Mouse (Mus musculus) right cerebral cortex, adult 2 months (tissue): Measurements from ENCODE around the gene Zfp456.
"Not testable (repeated sequence)": the region's sequence is repeated elsewhere in the genome, so short reads cannot be mapped to it uniquely, and the experiment has no call there.

Experiments used
- DNase-seq, 2 experiments: peaks; one replicate each; pipeline ENCODE4 v3.0.0; 2021 to 2022; ENCODE audit warnings: low spot score in 2 of 2

Zfp456 gene

DNA sequence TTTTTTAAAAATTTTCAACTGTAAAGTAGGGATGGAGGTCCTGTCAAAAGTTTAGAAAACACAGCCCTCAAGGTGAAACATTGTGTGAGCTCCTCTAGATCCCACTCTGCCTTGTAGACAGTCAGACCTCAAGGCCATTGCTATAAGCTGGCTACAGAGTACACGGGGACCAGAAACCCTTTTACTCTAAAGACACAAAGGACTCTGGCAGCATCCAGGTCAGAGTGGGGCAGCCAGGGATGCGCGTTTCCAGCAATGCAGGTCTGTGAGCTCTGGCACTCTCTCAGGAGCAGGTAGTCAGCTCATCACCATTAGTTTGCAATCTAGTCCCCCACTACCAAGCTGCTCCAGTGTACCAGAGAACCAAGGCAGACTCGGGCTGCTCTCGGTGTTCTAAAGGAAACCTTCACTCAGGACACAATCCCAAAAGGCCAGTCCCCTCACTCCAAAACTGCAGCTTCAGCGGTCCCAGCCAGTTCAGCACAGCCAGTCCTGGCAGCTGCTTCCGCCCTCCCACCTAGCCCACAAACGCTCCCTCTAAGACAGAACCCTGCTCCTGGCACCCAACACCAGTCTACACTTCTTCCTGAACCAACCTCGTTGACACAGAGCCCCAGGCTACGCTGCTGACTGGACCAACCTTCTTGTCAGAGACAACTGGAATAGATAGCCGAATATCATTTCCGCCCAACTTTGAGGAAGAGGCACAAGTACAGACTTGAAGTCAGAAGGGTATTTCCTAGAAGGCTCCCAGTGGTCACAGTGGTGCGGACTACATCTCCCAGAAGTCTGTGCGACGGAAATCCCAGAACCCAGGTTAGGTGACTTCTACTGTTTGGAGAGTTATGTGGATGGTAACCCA lies at the start of gene Zfp456, which contains the start of gene Gm28041:
TSS of gene Zfp456 (minus strand) at position 761 of the 862 bp plus-strand sequence.
TSS of gene Gm28041 (minus strand) at position 684 of the 862 bp plus-strand sequence.
- peak; percentile 55 to 59 for DNase-seq

DNA sequence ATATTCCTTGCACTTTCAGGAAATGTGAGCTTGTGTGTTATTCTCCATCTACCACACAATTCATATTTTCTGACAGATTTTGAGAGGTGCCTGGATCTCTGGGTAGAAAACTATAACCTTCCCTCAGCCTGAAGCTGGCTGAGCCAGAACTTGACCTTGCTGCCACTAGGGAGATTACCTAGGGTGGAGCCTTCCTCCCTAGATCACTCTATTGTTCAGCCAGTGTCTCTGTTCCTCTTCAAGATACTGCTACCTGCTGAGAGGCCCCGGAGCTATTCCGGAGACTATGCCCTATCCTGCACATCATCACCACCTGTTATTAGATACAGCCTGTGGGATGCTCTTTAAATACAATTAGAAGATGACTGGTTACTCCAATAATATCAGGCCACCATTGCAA lies 46.9 kb upstream of the Zfp456 start:
- not testable (repeated sequence) for DNase-seq

DNA sequence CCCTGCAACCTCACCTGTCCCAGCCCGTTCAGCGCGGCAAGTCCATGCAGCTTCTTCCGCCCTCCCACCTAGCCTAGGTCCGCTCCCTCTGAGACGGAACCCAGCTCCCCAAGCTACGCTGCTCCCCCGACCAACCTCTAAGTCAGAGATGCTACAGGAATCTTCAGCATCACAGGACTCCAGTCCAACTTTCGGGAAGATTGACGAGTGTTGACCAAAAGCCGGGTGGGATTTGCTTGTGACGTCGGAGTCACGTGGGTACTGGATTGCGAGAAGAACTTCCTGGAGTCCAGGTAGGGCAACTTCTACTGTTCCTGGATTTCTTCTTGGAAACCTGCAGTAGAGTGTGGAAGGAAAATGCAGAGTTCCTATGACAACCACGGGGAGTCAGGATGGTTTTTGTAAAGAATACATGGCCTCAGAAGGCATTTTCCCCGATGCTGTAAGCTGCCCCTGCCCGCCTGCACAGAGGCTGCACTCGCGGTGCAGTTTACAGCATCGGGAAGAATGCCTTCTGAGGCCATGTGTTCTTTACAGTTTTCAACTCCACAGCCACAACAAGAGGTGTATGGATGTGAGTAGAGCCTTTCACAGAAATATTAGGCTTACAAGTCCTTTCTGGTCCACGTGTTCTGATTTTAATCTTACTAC lies 45.7 kb upstream of the Zfp456 start, which contains the start of gene Zfp459:
TSS of gene Zfp459 (minus strand) at position 212 of the 651 bp plus-strand sequence.
- peak; percentile 45 to 63 for DNase-seq

DNA sequence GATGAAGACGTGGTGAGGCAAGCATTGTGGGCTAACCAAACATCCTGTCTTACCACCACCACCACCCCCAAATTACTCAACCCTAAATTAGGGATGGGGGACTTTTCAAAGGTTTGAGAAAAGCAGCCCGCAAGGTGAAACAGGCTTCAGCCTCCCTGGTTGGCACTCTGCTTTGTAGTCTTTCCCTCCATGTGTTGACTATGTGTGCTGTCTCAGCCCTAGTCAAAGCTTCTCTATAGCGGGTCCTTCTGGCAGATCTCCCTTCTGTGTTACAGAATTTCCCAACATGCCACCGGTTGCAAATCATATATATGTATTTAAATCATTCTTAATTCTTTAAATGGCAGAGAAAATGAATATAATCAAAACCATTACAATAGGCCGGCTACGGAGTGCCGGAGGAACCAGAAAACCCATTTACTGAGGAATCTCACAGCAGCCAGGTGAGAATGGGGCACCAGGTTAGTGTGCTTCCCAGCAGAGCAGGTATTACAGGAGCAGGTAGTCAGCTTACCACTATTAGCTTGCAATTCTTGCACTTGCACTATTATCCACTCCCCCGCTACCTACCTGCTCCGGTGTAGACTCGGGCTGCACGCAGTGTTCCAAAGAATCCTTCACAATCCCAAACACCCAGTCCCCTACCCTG lies 45.1 kb upstream of the Zfp456 start:
- no peak for DNase-seq

DNA sequence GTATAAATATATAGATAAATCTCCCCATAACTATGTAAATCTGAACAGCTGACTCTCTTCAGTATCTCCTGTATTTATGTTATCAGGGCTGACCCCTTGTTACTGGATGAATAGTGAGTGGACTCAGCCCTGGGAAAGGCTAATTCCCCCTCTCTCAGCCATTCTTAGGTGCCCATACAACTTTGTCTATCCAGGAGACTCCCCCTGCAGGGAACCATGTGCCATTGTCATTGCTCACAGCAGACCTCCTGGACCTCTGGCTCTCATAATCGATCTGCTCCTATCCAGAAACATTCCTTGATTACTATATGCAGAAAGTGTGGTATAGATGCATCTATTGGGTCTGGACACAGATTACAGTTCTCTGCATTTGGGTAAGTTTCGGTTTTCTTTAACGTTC lies 41.2 kb upstream of the Zfp456 start:
- DNase-seq, result no peak

DNA sequence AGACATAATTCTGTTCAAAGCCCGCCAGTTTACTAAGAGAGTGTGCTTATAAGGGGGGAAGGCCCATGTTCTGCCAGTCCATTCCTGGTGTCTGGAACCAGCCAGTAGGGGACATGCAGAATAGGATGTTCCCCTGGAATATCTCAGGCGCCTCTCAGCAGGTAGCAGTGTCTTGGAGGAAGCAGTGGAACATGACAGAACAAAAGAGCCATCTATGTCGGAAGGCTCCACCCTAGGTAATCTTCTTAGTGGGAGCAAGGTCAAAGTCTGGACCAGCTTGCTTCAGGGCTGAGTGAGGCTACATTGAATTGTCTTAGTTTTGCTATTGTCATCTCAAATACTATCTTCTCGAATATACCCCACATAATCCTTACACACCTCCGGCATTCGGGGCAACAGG lies 40.1 kb upstream of the Zfp456 start:
- no peak for DNase-seq

DNA sequence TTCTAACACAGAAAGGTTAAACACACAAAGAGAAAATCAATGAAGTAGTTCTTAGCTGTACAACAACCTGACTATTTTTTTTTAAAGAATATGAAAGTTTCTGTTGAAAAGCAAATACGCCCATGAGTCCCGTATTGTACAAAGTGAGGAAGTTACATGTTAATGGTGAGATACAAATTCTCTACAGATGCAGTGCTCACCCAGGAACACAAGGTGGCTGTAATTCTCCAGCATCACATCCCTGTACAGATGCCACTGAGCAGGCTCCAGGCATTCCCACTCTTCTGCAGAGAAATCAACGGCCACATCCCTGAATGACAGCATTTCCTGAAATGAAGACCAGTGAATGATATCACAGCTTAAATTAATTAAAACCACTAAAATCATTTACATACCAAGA lies 38.0 kb upstream of the Zfp456 start:
- DNase-seq, result not testable (repeated sequence)

DNA sequence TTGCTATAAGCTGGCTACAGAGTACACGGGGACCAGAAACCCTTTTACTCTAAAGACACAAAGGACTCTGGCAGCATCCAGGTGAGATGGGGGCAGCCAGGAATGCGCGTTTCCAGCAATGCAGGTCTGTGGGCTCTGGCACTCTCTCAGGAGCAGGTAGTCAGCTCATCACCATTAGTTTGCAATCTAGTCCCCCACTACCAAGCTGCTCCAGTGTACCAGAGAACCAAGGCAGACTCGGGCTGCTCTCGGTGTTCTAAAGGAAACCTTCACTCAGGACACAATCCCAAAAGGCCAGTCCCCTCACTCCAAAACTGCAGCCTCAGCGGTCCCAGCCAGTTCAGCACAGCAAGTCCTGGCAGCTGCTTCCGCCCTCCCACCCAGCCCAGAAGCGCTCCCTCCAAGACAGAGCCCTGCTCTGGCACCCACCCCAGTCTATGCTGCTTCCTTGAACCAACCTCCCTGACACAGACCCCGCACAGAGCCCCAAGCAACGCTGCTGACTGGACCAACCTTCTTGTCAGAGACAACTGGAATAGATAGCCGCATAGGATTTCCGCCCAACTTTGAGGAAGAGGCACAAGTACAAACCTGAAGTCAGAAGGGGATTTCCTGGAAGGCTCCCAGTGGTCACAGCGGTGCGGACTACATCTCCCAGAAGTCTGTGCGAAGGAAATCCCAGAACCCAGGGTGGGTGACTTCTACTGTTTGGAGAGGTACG lies 23.7 kb upstream of the Zfp456 start, which contains the start of gene Zfp429:
TSS of gene Zfp429 (minus strand) at position 637 of the 721 bp plus-strand sequence.
- peak; percentile 69 to 82 for DNase-seq

DNA sequence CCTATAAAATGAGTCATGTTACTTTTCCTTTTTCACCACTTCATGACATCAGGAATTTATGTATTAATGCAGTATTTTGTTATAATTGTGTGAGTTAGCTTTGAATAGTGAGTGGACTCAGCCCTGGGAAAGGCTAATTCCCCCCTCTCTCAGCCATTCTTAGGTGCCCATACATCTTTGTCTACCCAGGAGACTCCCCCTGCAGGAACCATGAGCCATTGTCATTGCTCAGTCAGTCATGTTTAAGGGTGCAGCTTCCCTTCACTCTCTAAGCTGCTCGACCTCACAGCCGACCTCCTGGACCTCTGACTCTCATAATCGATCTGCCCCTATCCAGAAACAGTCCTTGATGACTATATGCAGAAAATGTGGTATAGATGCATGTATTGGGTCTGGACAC lies 645 bp upstream of the Zfp456 start:
- not testable (repeated sequence) for DNase-seq

DNA sequence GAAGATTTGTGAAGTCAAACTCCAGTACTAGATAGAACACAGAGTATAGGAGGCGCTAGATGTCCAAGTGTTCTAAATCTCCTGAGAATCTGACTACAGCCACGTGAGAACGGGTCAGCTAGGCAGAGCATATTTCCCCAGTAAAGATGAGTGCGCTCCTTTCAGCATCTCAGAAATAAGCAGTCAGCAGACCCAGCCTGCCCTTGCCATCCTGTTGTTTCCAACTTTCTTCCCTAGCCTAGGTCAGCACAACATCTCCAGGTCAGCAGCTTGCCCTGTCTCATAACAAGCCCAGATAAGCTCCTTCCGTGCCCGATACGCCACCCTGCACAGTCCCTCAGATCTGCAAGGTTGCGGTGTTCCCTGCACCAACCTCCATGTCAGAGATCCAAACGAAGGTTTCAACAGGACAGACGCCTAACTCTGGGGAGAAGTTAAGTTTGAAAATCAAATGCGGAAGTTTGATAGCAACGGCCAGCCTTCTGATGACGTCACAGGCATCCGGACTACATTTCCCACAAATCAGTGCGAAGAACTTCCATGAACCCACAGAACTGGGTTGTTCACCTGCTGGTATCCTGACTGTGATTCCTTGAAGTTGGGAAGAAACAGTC lies 15.4 kb downstream of the Zfp456 start, which contains the start of the genes Gm28044 and Zfp953:
TSS of gene Gm28044 (minus strand) at position 406 of the 614 bp plus-strand sequence.
TSS of gene Zfp953 (minus strand) at position 475 of the 614 bp plus-strand sequence.
- peak; percentile 93 to 98 for DNase-seq

DNA sequence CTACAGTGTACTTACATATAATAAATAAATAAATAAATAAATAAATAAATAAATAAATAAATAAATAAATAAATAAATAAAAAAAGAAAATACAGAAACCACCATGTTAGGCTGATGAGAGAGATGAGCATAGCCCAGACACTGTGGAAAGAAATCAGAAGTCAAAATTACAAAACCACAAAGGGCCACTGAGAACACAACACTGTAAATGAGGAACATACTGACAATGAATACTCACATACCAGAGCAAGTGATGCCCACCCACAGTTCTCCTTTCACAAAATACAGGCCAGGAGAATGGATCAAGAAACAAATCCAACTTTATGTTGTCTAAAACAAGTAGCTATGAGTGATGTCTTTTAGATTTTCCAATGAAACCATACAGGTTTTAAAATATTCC lies 23.8 kb downstream of the Zfp456 start:
- DNase-seq, result no peak

DNA sequence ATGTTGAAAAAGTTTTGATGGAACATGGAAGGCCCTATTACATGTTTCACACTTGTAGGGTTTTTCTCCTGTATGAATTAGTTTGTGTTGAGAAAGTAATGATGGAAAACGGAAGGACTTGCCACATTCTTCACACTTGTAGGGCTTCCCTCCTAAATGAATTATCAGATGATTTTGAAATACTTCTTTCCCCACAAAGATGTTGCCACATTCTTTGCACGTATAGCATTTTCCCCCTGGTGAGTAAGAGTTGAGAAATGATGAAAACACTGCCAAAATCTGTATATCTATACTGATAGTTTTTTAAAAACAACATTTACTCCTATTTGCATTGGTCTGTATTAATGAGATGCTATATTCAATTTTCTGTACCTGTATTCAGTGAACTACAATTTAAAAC lies 32.2 kb downstream of the Zfp456 start:
- DNase-seq, result no peak

DNA sequence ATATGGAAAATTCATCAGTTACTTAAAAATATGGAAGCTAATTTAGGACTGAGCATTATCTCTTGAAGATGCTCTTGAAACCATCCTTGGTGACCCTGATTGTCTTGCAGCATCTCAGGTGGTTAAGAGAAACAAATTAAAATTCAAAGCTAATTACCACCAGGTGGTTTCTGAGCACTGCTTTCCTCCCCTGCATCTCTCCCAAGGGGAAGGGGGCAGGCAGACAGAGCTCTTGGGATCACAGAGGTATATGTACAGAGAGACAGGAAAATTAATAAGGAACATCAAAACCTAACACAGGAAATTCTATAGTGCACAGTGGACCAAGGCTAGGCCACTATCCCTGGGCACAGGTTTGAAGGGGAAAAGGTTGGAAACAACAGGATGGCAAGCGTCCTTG lies 42.7 kb downstream of the Zfp456 start:
- no peak for DNase-seq

DNA sequence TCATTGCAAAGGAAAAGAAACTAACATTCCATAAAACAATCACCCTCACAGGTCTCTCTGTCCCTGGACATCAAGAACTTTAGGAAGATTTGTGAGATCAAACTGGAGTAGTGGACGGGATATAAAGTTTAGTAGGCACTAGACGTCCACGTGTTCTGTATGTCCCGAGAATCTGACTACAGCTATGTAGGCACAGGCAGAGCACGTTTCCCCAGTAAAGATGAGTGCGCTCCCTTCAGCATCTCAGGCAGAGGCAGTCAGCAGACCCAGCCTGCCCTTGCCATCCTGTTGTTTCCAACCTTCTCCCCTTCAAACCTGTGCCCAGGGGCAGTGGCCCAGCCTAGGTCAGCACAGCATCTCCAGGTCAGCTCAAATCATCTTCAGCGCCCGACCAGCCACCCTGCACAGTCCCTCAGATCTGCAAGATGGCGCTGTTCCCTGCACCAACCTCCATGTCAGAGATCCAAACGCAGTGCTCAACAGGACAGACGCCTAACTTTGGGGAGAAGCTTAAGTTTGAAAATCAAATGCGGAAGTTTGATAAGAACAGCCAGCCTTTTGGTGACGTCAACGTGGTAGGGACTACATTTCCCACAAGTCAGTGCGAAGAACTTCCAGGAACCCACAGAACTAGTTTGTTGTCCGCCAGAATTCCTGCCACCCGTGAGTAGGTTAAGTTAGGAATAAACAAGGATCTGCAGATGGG lies 43.4 kb downstream of the Zfp456 start, which contains the start of gene Zfp595:
TSS of gene Zfp595 (minus strand) at position 552 of the 706 bp plus-strand sequence.
- DNase-seq, result peak; percentile 82 to 94
